Mouse (Mus musculus): Measurements from ENCODE around the gene Mblac2.

- TF ChIP-seq CTCF (IDR thresholded peaks at IDR 0.05; ENCODE audit: low read depth, low read length) (no peak), GATA1 (IDR thresholded peaks at IDR 0.05; ENCODE audit: borderline replicate concordance, low read length) (no peak), TAL1 (conservative IDR thresholded peaks at IDR 0.05; ENCODE audit: low read depth, low read length) (no peak), POLR2AphosphoS5 (IDR thresholded peaks at IDR 0.05; ENCODE audit: insufficient replicate concordance, low read depth, low read length) (no peak)
Measured at GRCm38 (mm10) chr13:81755324-81755723, 44.2 kb downstream of the Mblac2 start.
